Mouse (Mus musculus) limb, embryonic 11.5 days (tissue): ENCODE results near the gene Ctrc. TPM values are rescaled to one million over a fixed set of nuclear protein-coding genes. Genes with fewer than 3 reads are reported as not detected.

ENCODE experiments used
- ATAC-seq: fragments of 200-750 bp; cut with Nextera tagmentation; 2 replicates; pipeline ENCODE4 v1.8.0; 2017; ENCODE audit warnings: low read depth; ENCODE audit not compliant: insufficient number of reproducible peaks, low FRiP score, low TSS enrichment
- DNase-seq: peaks from one replicate; pipeline ENCODE4 v3.0.0-alpha.2; 2015; ENCODE audit warnings: low spot score
- H3K27ac ChIP-seq: fragments of 300-500 bp; sonication (generic); replicated peaks from 2 replicates; pipeline ENCODE4 v1.5.1; 2014; ENCODE audit warnings: low read depth, mild to moderate bottlenecking, low read length
- H3K27me3 ChIP-seq: fragments of 300-500 bp; sonication (generic); 2 replicates; pipeline ENCODE4 v1.6.1; 2014; ENCODE audit warnings: mild to moderate bottlenecking, low read length, mixed read lengths; ENCODE audit not compliant: control insufficient read depth, insufficient read depth
- H3K36me3 ChIP-seq: fragments of 300-500 bp; sonication (generic); 2 replicates; pipeline ENCODE4 v1.6.1; 2014; ENCODE audit warnings: mild to moderate bottlenecking, low read length, moderate library complexity, mixed read lengths; ENCODE audit not compliant: control insufficient read depth, insufficient read depth
- H3K4me1 ChIP-seq: fragments of 300-500 bp; sonication (generic); 2 replicates; pipeline ENCODE4 v1.6.1; 2014; ENCODE audit warnings: low read length, mixed read lengths; ENCODE audit not compliant: control insufficient read depth, insufficient read depth
- H3K4me2 ChIP-seq: fragments of 300-500 bp; sonication (generic); 2 replicates; pipeline ENCODE4 v1.6.1; 2014; ENCODE audit warnings: low read depth, mild to moderate bottlenecking, moderate library complexity; ENCODE audit not compliant: severe bottlenecking
- H3K4me3 ChIP-seq: fragments of 300-500 bp; sonication (generic); 2 replicates; pipeline ENCODE4 v1.5.1; 2014; ENCODE audit warnings: low read depth, low read length
- H3K9ac ChIP-seq: fragments of 300-500 bp; sonication (generic); 2 replicates; pipeline ENCODE4 v1.6.1; 2014; ENCODE audit warnings: mild to moderate bottlenecking, low read length
- H3K9me3 ChIP-seq: fragments of 300-500 bp; sonication (generic); 2 replicates; pipeline ENCODE4 v1.6.1; 2016; ENCODE audit warnings: low read length; ENCODE audit not compliant: control insufficient read depth
- WGBS: fragments of 180-500 bp; shearing (Covaris S2); extraction: QIAGEN DNeasy Blood & Tissue Kit; methylation state at CpG from one replicate; pipeline ENCODE4 v1.1.7; 2014; 5-methylcytosine and 5-hydroxymethylcytosine counted together
- polyA plus RNA-seq: library from polyadenylated mRNA; unstranded; fragments of >200 nt; fragmentation: Nextera tagmentation; extraction: Ambion mirVana; gene quantifications from 2 replicates; pipeline ENCODE4 v1.2.1, GENCODE M21; 2014

Gene Ctrc
- polyA plus RNA-seq, result not detected in 2 replicates

DNA sequence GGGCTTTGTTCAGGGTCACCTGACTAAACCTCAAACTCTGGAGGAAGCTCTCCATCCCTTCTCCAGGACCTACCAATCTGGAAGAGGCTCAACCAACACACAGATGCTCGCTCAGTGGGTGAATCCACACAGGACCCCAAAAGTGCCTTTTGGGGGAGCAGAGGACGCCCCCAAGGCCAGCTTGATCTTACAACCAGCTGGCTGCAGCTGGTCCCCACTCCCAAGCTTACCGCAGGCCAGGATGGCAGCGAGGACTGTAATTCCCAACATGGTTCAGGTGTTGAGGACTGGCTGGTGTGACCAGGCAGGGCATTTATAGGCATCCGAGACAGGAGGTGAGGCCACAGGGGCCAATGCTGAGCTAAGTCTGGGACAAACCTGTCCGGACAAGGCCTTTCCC is at the start of gene Ctrc:
Ctrc (minus strand) TSS at position 361 of the 400 bp plus-strand sequence.
- no peak for ATAC-seq
- Histone ChIP-seq H3K9ac (no peak within 1 kb of the TSS), H3K27ac (no peak within 1 kb of the TSS), H3K36me3 (no peaks in the 10 kb centered on the region), H3K9me3 (no peaks in the 10 kb centered on the region), H3K27me3 (no peaks in the 10 kb centered on the region), H3K4me3 (no peak within 1 kb of the TSS), H3K4me1 (no peaks in the 10 kb centered on the region), H3K4me2 (no peak within 1 kb of the TSS)
- DNase-seq, result no peak
- WGBS, result 74% methylated on average over 6 of the region's 6 CpGs

DNA sequence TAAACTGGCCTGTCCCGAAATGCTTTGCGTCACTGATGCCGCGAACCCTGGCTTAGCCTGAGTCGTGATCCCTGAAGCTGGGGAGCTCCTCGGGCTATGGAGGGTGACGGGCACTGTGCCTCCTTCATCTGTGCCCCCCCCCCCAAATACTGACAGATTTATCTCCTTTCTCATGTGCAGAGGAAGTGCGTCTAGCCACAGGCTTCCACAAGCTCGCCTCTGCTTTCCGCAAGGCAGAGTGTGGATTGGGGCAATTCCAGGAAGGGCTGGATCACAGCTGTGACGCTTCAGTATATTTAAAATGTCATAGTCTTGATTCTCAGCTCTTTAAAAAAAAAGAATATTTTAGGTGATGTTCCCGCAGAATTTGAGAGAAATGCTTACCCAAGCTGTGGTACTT is 49.6 kb upstream of the Ctrc start:
- 56% methylated on average over 12 of the region's 12 CpGs for WGBS
- Histone ChIP-seq H3K27ac (no peak overlapping the region), H3K36me3 (no peaks in the 10 kb centered on the region), H3K4me1 (no peaks in the 10 kb centered on the region), H3K4me3 (no peak overlapping the region), H3K9ac (no peak overlapping the region), H3K27me3 (no peaks in the 10 kb centered on the region), H3K4me2 (no peak overlapping the region), H3K9me3 (no peaks in the 10 kb centered on the region)
- ATAC-seq (no peak), DNase-seq (no peak)

DNA sequence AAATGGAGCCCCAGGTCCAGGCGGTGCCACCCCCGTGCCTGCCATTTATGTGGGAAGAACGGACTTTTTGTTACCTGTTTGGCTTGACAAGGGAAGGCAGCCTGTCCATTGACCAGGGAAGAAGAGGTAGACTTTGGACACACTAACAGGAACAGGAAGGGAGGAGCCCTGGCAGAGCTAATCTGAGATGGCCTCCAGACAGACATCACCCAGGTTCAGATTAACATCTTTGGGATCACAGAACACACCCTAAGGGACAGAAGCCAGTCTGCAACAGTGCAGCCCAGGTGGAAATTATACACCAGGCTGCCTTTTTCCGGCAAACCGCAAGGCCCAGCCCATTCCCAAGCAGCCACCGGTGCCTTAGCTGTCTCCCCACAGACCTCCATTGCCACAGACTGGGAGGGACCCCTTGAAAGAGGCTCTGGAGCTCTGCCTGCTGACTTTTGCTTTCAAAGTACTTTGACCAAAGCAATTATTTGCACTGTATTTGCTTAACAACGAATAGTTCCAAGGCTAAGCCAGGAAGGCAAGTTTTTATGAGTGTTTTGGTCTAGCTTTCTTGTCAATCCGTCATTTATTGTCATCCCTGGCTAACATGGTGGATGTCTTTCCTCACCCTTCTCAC is 47.1 kb upstream of the Ctrc start:
- H3K27ac ChIP-seq, result no peak overlapping the region
- H3K9me3 ChIP-seq, result no peaks in the 10 kb centered on the region
- no peaks in the 10 kb centered on the region for H3K27me3 ChIP-seq
- no peaks in the 10 kb centered on the region for H3K4me1 ChIP-seq
- H3K9ac ChIP-seq, result no peak overlapping the region
- ATAC-seq (no peak), DNase-seq (no peak)
- H3K4me2 ChIP-seq, result no peak overlapping the region
- H3K36me3 ChIP-seq, result no peaks in the 10 kb centered on the region
- no peak overlapping the region for H3K4me3 ChIP-seq
- 81% methylated on average over 8 of the region's 8 CpGs for WGBS

DNA sequence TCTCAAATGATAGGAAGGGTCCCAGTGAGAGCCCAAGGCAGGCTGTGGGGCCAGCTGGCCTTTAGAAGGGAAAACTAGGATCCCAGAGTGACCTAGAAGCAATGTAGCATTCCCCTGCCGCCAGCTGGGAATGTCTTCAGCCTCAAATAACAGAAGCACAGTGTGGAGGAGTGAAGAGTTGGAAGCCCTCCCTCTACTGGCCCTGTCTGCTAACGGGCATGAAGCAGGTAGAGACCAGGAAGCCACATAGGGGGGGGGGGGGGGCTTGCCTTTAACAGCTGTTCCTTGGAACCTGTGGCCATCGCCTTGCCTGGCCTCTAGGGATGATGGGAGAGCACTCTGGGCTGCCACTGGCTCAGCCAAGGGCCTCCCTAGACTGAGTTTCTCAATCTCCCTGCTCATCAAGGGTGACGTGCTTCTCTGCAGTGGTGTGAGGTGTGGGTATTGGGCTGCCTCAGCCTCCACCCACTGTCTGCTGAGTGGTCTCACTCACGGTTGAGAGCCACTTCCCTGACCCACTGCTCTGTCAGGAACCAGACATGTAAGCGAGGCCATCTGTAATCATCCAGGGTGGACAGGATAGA is 40.3 kb upstream of the Ctrc start:
- H3K36me3 ChIP-seq, result no peaks in the 10 kb centered on the region
- no peak overlapping the region for H3K4me3 ChIP-seq
- no peaks in the 10 kb centered on the region for H3K9me3 ChIP-seq
- H3K4me1 ChIP-seq, result no peaks in the 10 kb centered on the region
- H3K27ac ChIP-seq, result no peak overlapping the region
- H3K9ac ChIP-seq, result no peak overlapping the region
- no peaks in the 10 kb centered on the region for H3K27me3 ChIP-seq
- WGBS, result 43% methylated on average over 6 of the region's 6 CpGs
- peak; percentile 57; the same call in 1 of the 2 replicates for ATAC-seq
- no peak overlapping the region for H3K4me2 ChIP-seq
- peak; percentile 32 for DNase-seq

DNA sequence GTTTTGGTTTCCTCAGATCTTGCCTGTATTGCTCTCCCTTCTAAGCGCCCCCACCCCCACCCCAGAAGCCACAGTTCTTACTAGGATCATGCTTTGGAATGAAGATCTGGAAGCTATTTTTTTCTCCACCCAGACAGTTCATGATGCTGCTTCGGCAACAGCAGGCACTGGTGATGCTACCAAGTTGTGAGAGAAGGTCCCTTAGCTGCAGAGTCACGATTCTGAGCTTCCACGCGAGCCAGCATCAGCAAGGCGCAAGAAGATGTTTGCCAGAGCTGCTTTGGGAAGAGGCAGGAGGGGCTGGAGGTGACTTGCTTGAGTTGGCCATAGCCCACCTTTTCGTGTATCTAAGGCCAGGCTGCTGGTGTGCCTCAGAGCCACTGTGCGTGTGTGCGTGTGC is 39.3 kb upstream of the Ctrc start:
- Histone ChIP-seq H3K27ac (no peak overlapping the region), H3K27me3 (no peaks in the 10 kb centered on the region), H3K9me3 (no peaks in the 10 kb centered on the region), H3K4me3 (no peak overlapping the region), H3K4me1 (no peaks in the 10 kb centered on the region), H3K36me3 (no peaks in the 10 kb centered on the region), H3K9ac (no peak overlapping the region), H3K4me2 (no peak overlapping the region)
- no peak for ATAC-seq
- 54% methylated on average over 9 of the region's 9 CpGs for WGBS
- DNase-seq, result no peak

DNA sequence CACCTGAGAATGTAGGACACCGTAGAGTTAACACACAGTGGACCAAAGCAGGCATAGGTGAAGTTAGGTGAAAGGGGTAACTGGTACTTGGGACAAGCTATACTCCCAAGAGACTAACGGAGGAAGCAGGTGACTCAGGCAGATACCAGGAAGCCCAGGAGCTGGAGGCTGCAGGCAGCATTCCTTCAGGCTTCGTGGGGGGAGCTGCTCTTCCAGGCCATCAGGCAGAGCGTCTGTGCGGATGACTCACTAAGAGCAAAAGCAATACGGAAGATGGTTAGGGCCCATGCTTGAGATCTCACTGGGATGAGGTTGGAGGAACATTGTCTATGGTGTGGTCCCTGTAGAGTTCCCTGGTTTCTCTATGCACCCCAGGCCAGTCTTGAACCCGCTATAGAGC is 36.7 kb upstream of the Ctrc start:
- 85% methylated on average over 7 of the region's 7 CpGs for WGBS
- DNase-seq (no peak), ATAC-seq (no peak)
- Histone ChIP-seq H3K27me3 (no peaks in the 10 kb centered on the region), H3K9ac (no peak overlapping the region), H3K27ac (no peak overlapping the region), H3K4me1 (no peaks in the 10 kb centered on the region), H3K9me3 (no peaks in the 10 kb centered on the region), H3K36me3 (no peaks in the 10 kb centered on the region), H3K4me2 (no peak overlapping the region), H3K4me3 (no peak overlapping the region)

DNA sequence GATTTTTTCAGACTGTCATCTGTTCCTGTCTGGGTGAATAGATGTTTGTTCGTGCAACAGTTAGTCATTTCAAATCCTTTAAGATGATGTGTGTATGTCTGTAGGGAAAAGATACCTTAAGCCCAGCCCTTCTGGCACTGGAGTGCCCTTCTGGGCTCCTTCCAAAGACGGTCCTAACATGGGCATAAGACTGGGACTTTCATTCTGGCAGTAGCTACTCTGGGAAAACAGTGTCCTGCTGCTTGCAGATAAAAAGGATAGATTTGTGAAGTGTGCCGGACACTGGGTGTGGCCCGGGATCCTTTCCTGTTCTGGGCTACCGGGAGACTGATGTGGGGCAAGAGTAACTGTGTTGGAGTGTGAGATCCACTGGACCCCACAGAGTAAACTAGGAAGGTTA is 35.8 kb upstream of the Ctrc start:
- Histone ChIP-seq H3K9me3 (no peaks in the 10 kb centered on the region), H3K27me3 (no peaks in the 10 kb centered on the region), H3K4me1 (no peaks in the 10 kb centered on the region), H3K36me3 (no peaks in the 10 kb centered on the region), H3K4me3 (no peak overlapping the region), H3K27ac (no peak overlapping the region), H3K9ac (no peak overlapping the region), H3K4me2 (no peak overlapping the region)
- 77% methylated on average over 5 of the region's 5 CpGs for WGBS
- no peak for ATAC-seq
- no peak for DNase-seq

DNA sequence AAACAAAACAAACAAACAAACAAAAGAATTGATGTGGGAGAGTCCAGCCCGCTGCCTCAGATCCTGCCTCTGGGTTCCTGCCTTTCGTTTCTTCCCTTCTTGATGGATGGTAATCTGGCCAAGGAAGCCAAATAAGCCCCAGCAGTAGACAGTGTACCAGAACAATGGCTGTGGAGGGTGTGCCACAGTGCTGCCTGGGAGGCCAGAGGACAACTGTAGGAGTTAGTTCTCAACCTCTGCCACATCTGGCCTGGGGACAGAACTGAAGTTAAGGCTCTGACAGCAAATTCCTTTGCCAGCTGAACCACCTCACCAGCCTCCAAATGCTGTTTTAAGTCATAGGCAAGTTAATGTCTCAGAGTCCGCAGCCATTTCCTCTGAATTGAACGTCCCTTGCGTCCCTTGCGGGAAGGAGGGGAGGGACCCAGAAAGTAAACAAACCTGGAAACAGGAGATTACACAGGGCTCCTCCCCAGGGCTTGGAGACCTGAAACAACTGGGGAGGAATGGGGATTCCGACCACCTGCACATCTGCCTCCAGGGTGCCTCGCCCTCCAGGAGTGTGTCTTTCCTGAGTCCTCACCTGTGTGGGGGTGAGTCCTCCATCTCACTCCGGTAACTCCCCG is 35.2 kb upstream of the Ctrc start:
- ATAC-seq, result no peak
- Histone ChIP-seq H3K27ac (no peak overlapping the region), H3K4me1 (no peaks in the 10 kb centered on the region)

More for the DNA sequence above, 35.2 kb upstream of the Ctrc start:
- no peak for DNase-seq
- Histone ChIP-seq H3K36me3 (no peaks in the 10 kb centered on the region), H3K9me3 (no peaks in the 10 kb centered on the region), H3K4me3 (no peak overlapping the region), H3K4me2 (no peak overlapping the region), H3K27me3 (no peaks in the 10 kb centered on the region), H3K9ac (no peak overlapping the region)
- 64% methylated on average over 10 of the region's 10 CpGs for WGBS
